Mouse (Mus musculus): ENCODE results near the gene Actrt2. TPM values are rescaled to one million over a fixed set of nuclear protein-coding genes. Genes with fewer than 3 reads are reported as not detected.

Actrt2 gene
- total and polyA plus RNA-seq, 2 experiments from 2014 or later: not detected

DNA sequence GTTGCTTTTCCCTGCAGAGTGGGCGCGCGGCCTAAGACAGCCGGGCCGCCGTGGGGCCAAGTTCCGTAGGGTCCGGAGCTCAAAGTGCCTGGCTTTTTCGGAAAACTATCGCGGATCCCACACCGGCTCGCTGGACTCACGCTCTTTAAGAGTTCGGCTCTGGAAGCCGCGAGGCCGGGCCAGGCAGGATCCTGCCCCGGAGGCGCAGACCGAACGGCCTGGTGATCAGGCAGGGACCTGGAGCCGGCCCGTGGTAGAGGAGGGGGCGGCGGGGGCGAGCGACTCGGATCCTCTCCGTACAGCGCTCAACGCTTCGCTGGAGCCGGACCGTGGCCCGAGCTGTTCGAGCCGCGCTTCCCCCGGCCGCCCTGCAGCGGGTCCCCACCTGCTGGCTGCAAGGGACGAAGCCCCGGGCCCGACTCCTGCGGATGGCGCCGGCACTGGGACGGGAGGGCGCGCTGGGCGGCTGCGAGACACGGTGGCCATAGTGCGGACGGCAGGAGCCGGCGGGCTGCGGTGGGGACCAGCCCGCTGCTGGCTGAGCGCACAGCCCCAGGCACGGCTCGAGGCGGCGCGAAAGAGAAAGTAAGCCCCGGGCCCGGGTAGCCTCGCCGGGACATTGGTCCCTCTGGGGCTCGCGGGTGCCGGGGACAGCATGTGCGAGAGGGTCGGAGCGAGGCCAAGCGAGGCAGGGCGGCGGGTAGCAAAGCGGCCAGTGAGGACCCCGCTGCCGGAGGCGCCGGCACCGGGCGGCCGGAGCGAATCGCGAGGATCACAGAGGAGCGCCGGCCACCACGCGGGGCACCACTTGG, 32.2 kb downstream of the Actrt2 start:
- 0 out of 2 replicates have a peak, but pooled peaks cover 8% of the 10 kb centered on the region for H3K4me1 ChIP-seq (ENCODE audit: insufficient read depth, low read length)
- ATAC-seq (peak; percentile 31), DNase-seq (ENCODE audit: low spot score) (peak; percentile 37)
- H3K27ac ChIP-seq: peak overlapping the region; percentile 51
- no peaks in the 10 kb centered on the region for H3K9me3 ChIP-seq (ENCODE audit: low read length)
- H3K4me3 ChIP-seq (ENCODE audit: low read length): peak overlapping the region; percentile 34
- TF ChIP-seq CTCF (IDR thresholded peaks at IDR 0.05; ENCODE audit: low read depth): no peak
- peak overlapping the region; percentile 61 for H3K4me2 ChIP-seq (ENCODE audit: low read depth, low read length)
- H3K36me3 ChIP-seq (ENCODE audit: insufficient read depth, low read length): no peaks in the 10 kb centered on the region
- H3K9ac ChIP-seq (replicated peaks; ENCODE audit: low read length): peak overlapping the region; percentile 54
- WGBS: 1% methylated on average over 85 of the region's 94 CpGs
- H3K27me3 ChIP-seq (ENCODE audit: insufficient read depth, low read length): peaks cover 70% of the 10 kb centered on the region

DNA sequence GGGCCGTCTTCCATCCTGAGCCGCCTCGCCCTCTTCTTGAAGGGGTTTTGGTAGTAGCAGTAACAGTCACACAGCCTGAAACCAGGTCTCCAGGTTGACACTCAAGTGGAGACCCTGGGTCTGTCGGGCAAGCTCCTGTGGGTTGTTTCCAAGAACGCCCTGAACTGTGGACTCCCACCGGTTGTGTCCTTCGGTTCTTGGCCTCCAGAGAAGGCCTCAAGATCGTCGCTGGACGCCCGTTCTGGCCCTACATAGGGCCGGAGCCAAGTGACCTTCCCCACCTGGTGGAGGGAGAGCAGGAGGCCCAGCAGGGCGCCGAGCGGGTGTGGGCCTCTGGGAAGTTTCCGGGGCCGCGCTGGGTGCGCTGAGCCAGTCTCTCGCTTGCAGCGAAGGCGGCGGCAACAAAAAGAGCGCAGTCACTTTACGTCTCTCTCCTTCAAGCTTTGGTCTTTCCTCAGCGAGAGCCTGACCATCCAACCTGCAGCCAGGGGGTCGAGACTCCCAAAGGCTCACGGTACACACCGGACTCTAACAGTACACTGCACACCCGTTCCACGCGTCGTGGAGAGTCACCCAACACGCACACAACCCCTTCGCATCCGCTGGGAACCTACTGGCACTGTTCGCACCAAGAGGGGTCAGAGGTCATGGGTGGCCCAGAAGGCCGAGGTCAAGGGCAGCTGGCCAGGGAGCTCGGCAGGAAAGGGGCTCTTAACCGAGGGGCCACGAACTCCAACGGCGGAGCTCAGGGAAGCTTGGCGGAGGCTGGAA, 33.0 kb downstream of the Actrt2 start:
- peak overlapping the region; percentile 61 for H3K4me2 ChIP-seq (ENCODE audit: low read depth, low read length)
- WGBS: 13% methylated on average over 44 of the region's 44 CpGs
- H3K36me3 ChIP-seq (ENCODE audit: insufficient read depth, low read length): no peaks in the 10 kb centered on the region
- H3K9me3 ChIP-seq (ENCODE audit: low read length): no peaks in the 10 kb centered on the region
- H3K27ac ChIP-seq: peak overlapping the region; percentile 51
- DNase-seq (ENCODE audit: low spot score): no peak
- 0 out of 2 replicates have a peak, but pooled peaks cover 8% of the 10 kb centered on the region for H3K4me1 ChIP-seq (ENCODE audit: insufficient read depth, low read length)
- TF ChIP-seq CTCF (IDR thresholded peaks at IDR 0.05; ENCODE audit: low read depth): no peak
- no peak for ATAC-seq
- H3K4me3 ChIP-seq (ENCODE audit: low read length): peak overlapping the region; percentile 34
- H3K27me3 ChIP-seq (ENCODE audit: insufficient read depth, low read length): peaks cover 68% of the 10 kb centered on the region
- H3K9ac ChIP-seq (replicated peaks; ENCODE audit: low read length): peak overlapping the region; percentile 54

DNA sequence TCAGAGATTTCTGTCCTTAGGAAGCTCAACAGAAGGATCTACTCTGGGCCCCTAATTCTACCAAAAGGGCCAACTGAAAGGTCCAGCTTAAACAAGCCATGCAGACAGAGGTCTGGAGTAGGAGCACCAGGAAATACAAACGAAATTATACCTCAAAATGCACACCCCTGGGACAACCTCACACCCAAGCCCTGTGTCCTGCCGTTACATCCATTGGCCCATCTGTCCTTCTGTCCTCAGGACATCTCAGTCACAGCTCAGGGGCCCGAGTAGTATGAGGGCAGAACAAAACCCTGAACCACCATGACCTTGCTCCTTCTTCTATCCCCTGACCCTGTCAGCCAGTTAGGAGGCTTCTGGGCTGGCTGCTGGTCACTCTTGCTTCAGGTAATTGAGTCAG, 33.7 kb downstream of the Actrt2 start:
- WGBS: 42% methylated on average over 3 of the region's 3 CpGs
- TF ChIP-seq CTCF (IDR thresholded peaks at IDR 0.05; ENCODE audit: low read depth): no peak
- ATAC-seq (no peak), DNase-seq (ENCODE audit: low spot score) (no peak)
- peak overlapping the region; percentile 34; the same call in 1 of the 2 replicates for H3K4me3 ChIP-seq (ENCODE audit: low read length)
- 0 out of 2 replicates have a peak, but pooled peaks cover 8% of the 10 kb centered on the region for H3K4me1 ChIP-seq (ENCODE audit: insufficient read depth, low read length)
- peaks cover 61% of the 10 kb centered on the region for H3K27me3 ChIP-seq (ENCODE audit: insufficient read depth, low read length)
- H3K4me2 ChIP-seq (ENCODE audit: low read depth, low read length): peak overlapping the region; percentile 61
- no peak overlapping the region for H3K27ac ChIP-seq
- 0 out of 2 replicates have a peak overlapping the region, but pooled peaks have one; percentile 54 for H3K9ac ChIP-seq (replicated peaks; ENCODE audit: low read length)
- no peaks in the 10 kb centered on the region for H3K36me3 ChIP-seq (ENCODE audit: insufficient read depth, low read length)
- H3K9me3 ChIP-seq (ENCODE audit: low read length): no peaks in the 10 kb centered on the region

DNA sequence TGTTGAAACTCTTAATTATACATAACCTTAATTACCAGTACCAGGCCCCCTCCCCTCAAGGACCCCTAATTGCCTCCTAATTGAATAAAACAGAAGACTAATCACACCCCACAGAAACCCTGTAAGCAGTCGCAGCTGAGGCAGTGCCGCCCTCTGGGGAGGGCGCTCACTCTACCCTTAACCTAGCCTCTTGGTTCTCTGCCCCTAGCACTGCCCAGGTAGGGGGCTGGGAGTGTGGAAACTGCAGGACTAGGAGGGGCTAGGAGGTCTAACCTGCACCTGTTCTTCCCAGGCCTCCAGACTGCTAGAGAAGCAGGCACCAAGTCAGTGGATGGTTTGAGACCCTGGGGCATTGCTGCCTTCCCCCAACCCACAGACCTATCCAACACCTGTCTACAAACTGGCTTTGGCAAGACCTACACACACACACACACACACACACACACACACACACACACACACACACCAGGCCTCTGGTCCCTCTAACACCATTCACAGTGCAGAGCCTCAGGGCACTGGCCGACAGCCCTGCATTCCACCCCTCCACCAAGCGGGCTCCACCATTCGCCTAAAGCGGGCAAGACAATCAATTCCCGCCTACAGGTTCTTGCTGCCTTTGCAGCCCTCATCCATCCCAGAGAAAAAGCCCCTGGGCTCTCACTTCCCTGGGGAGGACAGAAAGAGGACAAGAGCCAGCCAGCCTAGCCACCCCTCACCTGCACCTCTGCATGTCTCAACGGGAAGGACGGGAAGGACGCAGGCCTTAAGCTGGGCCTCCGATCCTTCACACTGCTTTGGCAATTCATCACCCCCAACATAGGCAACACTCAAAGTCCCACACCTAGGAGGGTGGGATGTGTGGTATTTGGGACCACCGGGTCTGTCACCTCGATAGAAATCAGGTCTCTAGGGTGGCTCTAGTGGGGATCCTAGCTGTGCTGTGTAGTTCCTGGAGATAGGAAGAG, 34.6 kb downstream of the Actrt2 start:
- WGBS: 48% methylated on average over 14 of the region's 14 CpGs
- no peak overlapping the region for H3K27ac ChIP-seq
- H3K36me3 ChIP-seq (ENCODE audit: insufficient read depth, low read length): no peaks in the 10 kb centered on the region
- peak overlapping the region; percentile 10 for H3K4me3 ChIP-seq (ENCODE audit: low read length)
- no peak for DNase-seq (ENCODE audit: low spot score)
- 0 out of 2 replicates have a peak, but pooled peaks cover 8% of the 10 kb centered on the region for H3K4me1 ChIP-seq (ENCODE audit: insufficient read depth, low read length)
- no peak overlapping the region for H3K9ac ChIP-seq (replicated peaks; ENCODE audit: low read length)
- no peak for TF ChIP-seq CTCF (IDR thresholded peaks at IDR 0.05; ENCODE audit: low read depth)
- ATAC-seq: no peak
- no peaks in the 10 kb centered on the region for H3K9me3 ChIP-seq (ENCODE audit: low read length)
- H3K4me2 ChIP-seq (ENCODE audit: low read depth, low read length): peak overlapping the region; percentile 61
- peaks cover 58% of the 10 kb centered on the region for H3K27me3 ChIP-seq (ENCODE audit: insufficient read depth, low read length)

DNA sequence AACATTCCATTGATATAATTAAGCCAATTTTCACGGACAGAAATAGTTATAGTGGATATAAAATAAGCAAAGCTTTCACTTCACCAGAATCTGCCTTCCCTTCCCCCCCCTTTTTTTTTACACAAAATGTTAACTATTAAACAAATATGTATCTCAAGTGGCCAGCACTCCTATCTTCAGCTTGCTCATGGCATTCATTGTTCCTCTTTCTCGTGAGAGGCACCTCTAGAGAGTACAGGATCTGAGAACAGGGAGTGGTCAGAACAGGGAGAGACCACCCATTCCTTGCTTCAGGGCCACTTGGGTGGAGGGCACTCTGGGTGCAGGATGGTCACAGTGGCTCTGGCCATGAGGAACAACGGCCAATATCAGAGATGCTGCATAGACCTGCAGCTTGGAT, 36.9 kb downstream of the Actrt2 start:
- Histone ChIP-seq H3K9ac (replicated peaks; ENCODE audit: low read length) (no peak overlapping the region), H3K27ac (no peak overlapping the region), H3K36me3 (ENCODE audit: insufficient read depth, low read length) (no peaks in the 10 kb centered on the region)

More for the DNA sequence above, 36.9 kb downstream of the Actrt2 start:
- no peak for DNase-seq (ENCODE audit: low spot score)
- TF ChIP-seq CTCF (IDR thresholded peaks at IDR 0.05; ENCODE audit: low read depth): no peak
- H3K4me1 ChIP-seq (ENCODE audit: insufficient read depth, low read length): 0 out of 2 replicates have a peak, but pooled peaks cover 8% of the 10 kb centered on the region
- peaks cover 42% of the 10 kb centered on the region for H3K27me3 ChIP-seq (ENCODE audit: insufficient read depth, low read length)
- no peaks in the 10 kb centered on the region for H3K9me3 ChIP-seq (ENCODE audit: low read length)
- H3K4me2 ChIP-seq (ENCODE audit: low read depth, low read length): no peak overlapping the region
- no peak overlapping the region for H3K4me3 ChIP-seq (ENCODE audit: low read length)
- 63% methylated on average over 3 of the region's 3 CpGs for WGBS
- ATAC-seq: no peak
